Mouse (Mus musculus): ENCODE data around the gene Pptc7.

GRCm38 (mm10) chr5:122310699-122311098, 26.5 kb downstream of the Pptc7 start:
- TF ChIP-seq CTCF (IDR thresholded peaks at IDR 0.05; ENCODE audit: low read depth, low read length) (no peak), POLR2A (IDR thresholded peaks at IDR 0.05; ENCODE audit: borderline replicate concordance, low read depth, low read length) (no peak)

All from bone marrow macrophage, adult 2 months (primary cell).